Mouse (Mus musculus) activated CD4-positive, CD25-positive, alpha-beta regulatory T cell (primary cell): ENCODE data around the gene Rcsd1. TPM values are rescaled to one million over a fixed set of nuclear protein-coding genes. Genes with fewer than 3 reads are reported as not detected.

Source experiments
- polyA plus RNA-seq, 2 experiments: library from polyadenylated mRNA; unstranded; fragments of 100-300 nt; shearing (Covaris generic); gene quantifications; one replicate each; pipeline ENCODE4 v1.2.1; 2017

The Rcsd1 gene
- polyA plus RNA-seq: 100 to 1,000 TPM; 211 to 222 TPM

GRCm38 (mm10) chr1:165709629-165710256 lies at the start of gene Rcsd1:
Gene Rcsd1, minus strand, starts transcription at chr1:165709757.

GRCm38 (mm10) chr1:165634151-165634884 lies 75.2 kb downstream of the Rcsd1 start, which contains the start of gene Mpzl1:
Gene Mpzl1, minus strand, starts transcription at chr1:165634538.

Other genes starting within 250 kb of the Rcsd1 start
- gene Dcaf6, start 249.3 kb downstream of the Rcsd1 start, polyA plus RNA-seq: 10 to 100 TPM in 1 of 2 experiments, 1 to 10 TPM in 1; 6.0 to 10.5 TPM
- gene Mpc2, start 249.1 kb downstream of the Rcsd1 start, polyA plus RNA-seq: 100 to 1,000 TPM; 131 to 138 TPM
- gene Adcy10, start 224.6 kb downstream of the Rcsd1 start, polyA plus RNA-seq: under 1 TPM in 1 of 2 experiments, not detected in 1; 0.65 TPM
- gene Mpzl1, start 75.2 kb downstream of the Rcsd1 start, polyA plus RNA-seq: 1 to 10 TPM in 1 of 2 experiments, under 1 TPM in 1; 0.97 to 2.1 TPM
- 10 to 100 TPM; 55.4 to 62.6 TPM for gene Creg1, start 54.0 kb upstream of the Rcsd1 start, polyA plus RNA-seq
- 100 to 1,000 TPM; 398 to 422 TPM for gene Cd247, start 78.9 kb upstream of the Rcsd1 start, polyA plus RNA-seq